Mouse (Mus musculus): Measurements from ENCODE around the gene Il11ra1.

Gene Il11ra1

GRCm38 (mm10) chr4:41699783-41700182, at the start of gene Il11ra1:
TSS of gene Il11ra1 (plus strand) at chr4:41699989.
- in situ Hi-C loops (cut with MboI, MseI), result loop anchor here (5.0 kb wide), 2 partner anchors 473 to 968 kb away; no protein-coding TSS in a partner anchor

- in situ Hi-C loops (cut with MboI, MseI), result no loop called here
These were observed 46.5 kb upstream of the Il11ra1 start for GRCm38 (mm10) chr4:41653296-41653695.

- in situ Hi-C loops (cut with MboI, MseI), result no loop called here
These were observed 46.1 kb upstream of the Il11ra1 start for GRCm38 (mm10) chr4:41653730-41654129.

- in situ Hi-C loops (cut with MboI, MseI), result no loop called here
These were observed 45.6 kb upstream of the Il11ra1 start for GRCm38 (mm10) chr4:41654217-41654616.

GRCm38 (mm10) chr4:41655525-41655924, 44.3 kb upstream of the Il11ra1 start:
- in situ Hi-C loops (cut with MboI, MseI), result no loop called here

- in situ Hi-C loops (cut with MboI, MseI), result no loop called here
These were observed 41.0 kb upstream of the Il11ra1 start for GRCm38 (mm10) chr4:41658566-41659384.

GRCm38 (mm10) chr4:41659556-41659955, 40.2 kb upstream of the Il11ra1 start:
- in situ Hi-C loops (cut with MboI, MseI), result no loop called here

GRCm38 (mm10) chr4:41660851-41661430, 38.8 kb upstream of the Il11ra1 start:
- in situ Hi-C loops (cut with MboI, MseI), result no loop called here

- in situ Hi-C loops (cut with MboI, MseI), result no loop called here
These were observed 37.1 kb upstream of the Il11ra1 start for GRCm38 (mm10) chr4:41662723-41663122.

GRCm38 (mm10) chr4:41663614-41664013, 36.2 kb upstream of the Il11ra1 start:
- in situ Hi-C loops (cut with MboI, MseI), result no loop called here

- in situ Hi-C loops (cut with MboI, MseI), result no loop called here
These were observed 35.3 kb upstream of the Il11ra1 start for GRCm38 (mm10) chr4:41664533-41664932.

GRCm38 (mm10) chr4:41665009-41665675, 34.6 kb upstream of the Il11ra1 start:
- in situ Hi-C loops (cut with MboI, MseI), result no loop called here

GRCm38 (mm10) chr4:41666646-41667045, 33.1 kb upstream of the Il11ra1 start:
- in situ Hi-C loops (cut with MboI, MseI), result no loop called here

GRCm38 (mm10) chr4:41670836-41671235, 29.0 kb upstream of the Il11ra1 start:
- in situ Hi-C loops (cut with MboI, MseI), result no loop called here

- in situ Hi-C loops (cut with MboI, MseI), result no loop called here
These were observed 28.3 kb upstream of the Il11ra1 start for GRCm38 (mm10) chr4:41671500-41671899.

- in situ Hi-C loops (cut with MboI, MseI), result no loop called here
These were observed 27.8 kb upstream of the Il11ra1 start for GRCm38 (mm10) chr4:41671963-41672480.

GRCm38 (mm10) chr4:41672522-41672963, 27.2 kb upstream of the Il11ra1 start:
- in situ Hi-C loops (cut with MboI, MseI), result no loop called here

GRCm38 (mm10) chr4:41673186-41673585, 26.6 kb upstream of the Il11ra1 start:
- in situ Hi-C loops (cut with MboI, MseI), result no loop called here

GRCm38 (mm10) chr4:41676248-41677005, 23.4 kb upstream of the Il11ra1 start:
- in situ Hi-C loops (cut with MboI, MseI), result no loop called here

GRCm38 (mm10) chr4:41677006-41677629, 22.7 kb upstream of the Il11ra1 start:
- in situ Hi-C loops (cut with MboI, MseI), result no loop called here

- in situ Hi-C loops (cut with MboI, MseI), result no loop called here
These were observed 20.9 kb upstream of the Il11ra1 start for GRCm38 (mm10) chr4:41678863-41679262.

Data from T-helper 2 cell (primary cell).